Mouse (Mus musculus) c-Kit-negative CD71-positive TER-119-positive erythroid progenitor cells, embryonic 14.5 days (primary cell): ENCODE measurements around the gene Naip1.
A peak's percentile ranks its signal among the peaks of the same experiment; 100 is the strongest.
"Not testable (repeated sequence)": the region's sequence is repeated elsewhere in the genome, so short reads cannot be mapped to it uniquely, and the experiment has no call there.

Source experiments
- DNase-seq: peaks from one replicate; pipeline ENCODE4 v3.0.0-alpha.2; 2013; ENCODE audit warnings: low read depth, low spot score

The Naip1 gene

GRCm38 (mm10) chr13:100452415-100453127, at the start of gene Naip1:
TSS of gene Naip1 (minus strand) at chr13:100452869.
- DNase-seq, result not testable (repeated sequence)

DNA sequence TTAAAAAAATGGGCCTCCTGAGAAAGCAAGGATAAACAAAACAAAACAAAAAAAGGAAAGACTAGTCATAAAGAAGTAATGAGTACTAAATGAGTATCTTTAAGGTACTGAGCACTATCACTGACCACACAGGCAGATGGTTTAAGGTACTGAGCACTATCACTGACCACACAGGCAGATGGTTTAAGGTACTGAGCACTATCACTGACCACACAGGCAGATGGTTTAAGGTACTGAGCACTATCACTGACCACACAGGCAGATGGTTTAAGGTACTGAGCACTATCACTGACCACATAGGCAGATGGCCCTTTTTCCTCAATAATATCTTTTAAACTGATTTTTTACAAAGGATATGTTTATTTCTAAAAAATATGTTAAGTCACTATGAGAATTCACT, 47.0 kb upstream of the Naip1 start:
- DNase-seq, result not testable (repeated sequence)

- no peak for DNase-seq
Measured at GRCm38 (mm10) chr13:100495337-100495736, 42.7 kb upstream of the Naip1 start.

DNA sequence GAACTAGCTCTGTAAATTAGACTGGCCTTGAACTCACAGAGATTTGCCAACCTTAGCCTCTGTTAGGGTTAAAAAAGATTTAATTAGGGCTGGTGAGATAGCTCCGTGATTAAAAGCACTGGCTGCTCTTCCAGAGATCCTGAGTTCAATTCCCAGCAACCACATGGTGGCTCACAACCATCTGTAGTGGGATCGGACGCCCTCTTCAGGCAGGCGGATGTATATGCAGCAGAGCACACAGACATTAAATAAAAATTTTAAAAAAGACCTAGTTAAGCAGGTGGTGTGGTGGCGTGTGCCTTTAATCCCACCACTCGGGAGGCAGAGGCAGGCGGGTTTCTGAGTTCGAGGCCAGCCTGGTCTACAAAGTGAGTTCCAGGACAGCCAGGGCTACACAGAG, 41.7 kb upstream of the Naip1 start:
- not testable (repeated sequence) for DNase-seq

DNA sequence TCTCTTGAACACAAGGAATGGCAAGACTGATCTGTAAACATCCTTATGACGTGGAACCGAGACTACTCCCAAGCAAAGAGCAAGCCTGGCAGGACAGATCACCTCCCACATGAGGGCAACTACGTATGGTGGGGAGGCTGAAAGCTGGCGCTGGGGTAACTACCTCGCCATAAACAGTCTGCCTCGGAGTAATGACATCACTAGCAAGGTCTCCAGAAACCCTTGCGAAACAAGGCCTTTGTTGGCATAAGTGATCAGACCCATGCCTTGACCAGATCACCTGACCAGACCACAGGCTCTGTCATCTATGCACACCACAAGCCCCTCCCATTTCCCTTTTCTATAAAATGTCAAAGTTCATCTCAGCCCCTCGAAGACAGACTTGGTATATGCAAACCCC, 40.6 kb upstream of the Naip1 start:
- DNase-seq, result no peak

GRCm38 (mm10) chr13:100492061-100492787, 39.6 kb upstream of the Naip1 start, which contains the start of gene Gtf2h2:
TSS of gene Gtf2h2 (minus strand) at chr13:100492579.
- DNase-seq, result peak; percentile 73

GRCm38 (mm10) chr13:100491623-100492022, 39.0 kb upstream of the Naip1 start:
- no peak for DNase-seq

GRCm38 (mm10) chr13:100490424-100490823, 37.8 kb upstream of the Naip1 start:
- no peak for DNase-seq

DNA sequence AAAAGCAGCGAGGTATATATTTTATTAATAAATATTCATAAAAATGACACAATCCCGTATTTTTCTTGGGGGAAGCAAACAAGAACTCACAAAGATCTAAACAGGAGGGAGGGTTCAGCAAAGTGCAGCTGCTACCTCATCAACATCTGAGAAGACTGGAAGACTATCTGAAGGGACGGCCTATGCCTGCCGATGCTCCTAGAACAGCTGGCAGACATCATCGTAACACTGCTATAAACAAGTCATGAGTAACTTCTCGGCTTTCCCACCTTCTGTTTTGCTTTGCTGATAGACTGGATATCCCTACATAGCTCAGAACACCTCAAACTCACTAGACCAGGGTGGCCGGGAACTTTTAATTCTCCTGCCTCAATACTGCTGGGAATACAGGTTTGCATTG, 30.9 kb upstream of the Naip1 start:
- DNase-seq, result no peak

- DNase-seq, result peak; percentile 17
Measured at GRCm38 (mm10) chr13:100463527-100464222, 11.0 kb upstream of the Naip1 start.

GRCm38 (mm10) chr13:100461336-100461735, 8.7 kb upstream of the Naip1 start:
- no peak for DNase-seq

DNA sequence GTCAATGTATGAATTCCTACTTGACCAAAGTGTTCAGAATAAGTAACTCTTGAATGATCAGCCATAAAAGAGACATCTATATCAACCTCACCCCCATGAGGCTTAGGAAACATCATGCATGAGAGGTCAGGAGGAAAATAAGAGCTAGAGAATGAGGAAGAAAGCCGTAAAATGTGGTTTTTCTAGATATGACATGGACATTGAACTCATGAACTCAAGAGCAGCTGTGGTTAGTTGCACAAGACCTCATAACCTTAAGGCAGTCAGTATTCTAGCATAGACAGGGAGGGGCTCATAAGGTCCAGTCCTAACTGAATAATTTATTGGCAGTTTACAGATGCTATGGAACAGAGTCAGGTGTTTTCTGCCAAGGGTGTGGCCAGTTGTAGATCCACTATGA, 3.2 kb downstream of the Naip1 start:
- no peak for DNase-seq

DNA sequence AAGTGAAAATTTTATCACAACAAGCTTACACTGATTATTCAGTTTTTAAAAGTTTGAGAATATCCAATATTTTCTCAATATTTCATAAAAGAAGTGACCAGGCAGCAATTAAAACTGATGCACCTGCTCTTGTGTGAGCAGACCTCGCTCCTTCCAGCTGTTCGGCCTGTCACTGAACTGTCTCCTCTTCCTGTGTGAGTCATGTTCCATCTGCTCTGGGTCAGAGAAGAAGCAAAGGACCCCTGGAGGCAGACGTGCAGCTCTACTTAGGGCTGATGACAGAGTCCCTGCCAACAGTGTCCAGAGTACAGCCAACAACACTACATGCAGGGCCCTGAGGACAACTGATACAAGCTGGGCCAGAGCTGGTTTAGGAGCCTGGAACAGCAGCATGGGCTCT, 12.6 kb downstream of the Naip1 start:
- DNase-seq, result no peak

GRCm38 (mm10) chr13:100438701-100439100, 14.0 kb downstream of the Naip1 start:
- DNase-seq, result no peak

GRCm38 (mm10) chr13:100437322-100437825, 15.3 kb downstream of the Naip1 start:
- no peak for DNase-seq

GRCm38 (mm10) chr13:100436556-100437163, 16.0 kb downstream of the Naip1 start:
- not testable (repeated sequence) for DNase-seq

GRCm38 (mm10) chr13:100419958-100420357, 32.7 kb downstream of the Naip1 start:
- not testable (repeated sequence) for DNase-seq

DNA sequence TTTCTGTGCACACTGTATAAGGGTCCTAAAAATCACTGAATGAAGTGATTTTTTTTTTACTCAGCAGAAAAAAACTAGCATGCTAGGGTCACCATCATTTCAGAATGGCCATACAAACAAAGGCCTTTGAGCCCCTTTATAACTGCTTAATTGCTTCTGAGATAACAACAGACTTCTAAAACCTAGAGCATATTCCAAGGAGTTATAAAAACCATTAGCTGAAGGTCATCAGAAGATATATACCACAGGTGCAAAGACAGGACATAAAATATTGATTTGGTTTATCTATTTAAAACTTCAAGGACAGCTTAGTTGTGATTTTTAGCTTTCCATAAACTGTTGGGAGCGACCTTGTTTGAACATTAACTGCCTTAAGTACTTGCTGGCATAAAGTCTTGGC, 38.2 kb downstream of the Naip1 start:
- no peak for DNase-seq

- DNase-seq, result no peak
Measured at GRCm38 (mm10) chr13:100409825-100410224, 42.8 kb downstream of the Naip1 start.

- DNase-seq, result no peak
Measured at GRCm38 (mm10) chr13:100409181-100409580, 43.5 kb downstream of the Naip1 start.

DNA sequence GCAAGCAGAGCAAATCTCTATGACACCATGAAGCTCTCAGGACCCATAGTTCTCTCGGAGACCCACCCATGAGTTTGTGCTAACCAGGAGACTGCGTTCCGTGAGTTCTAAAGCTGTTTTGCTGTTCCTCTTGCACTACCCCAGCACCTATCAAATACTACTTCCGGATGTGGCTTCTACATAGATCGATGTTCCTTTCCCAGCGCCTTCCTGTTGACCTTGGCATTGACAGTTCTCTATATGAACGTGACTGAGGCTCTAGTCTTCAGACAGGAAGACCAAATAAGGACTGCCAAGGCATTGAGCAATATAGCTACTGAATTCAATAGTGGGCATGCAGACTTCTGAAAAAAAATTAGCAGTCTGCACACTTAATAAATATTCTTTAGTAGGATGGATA, 44.4 kb downstream of the Naip1 start:
- no peak for DNase-seq
